Mouse (Mus musculus): Measurements from ENCODE around the gene Ssx2ip.
A peak's percentile ranks its signal among the peaks of the same experiment; 100 is the strongest.

Ssx2ip gene

DNA sequence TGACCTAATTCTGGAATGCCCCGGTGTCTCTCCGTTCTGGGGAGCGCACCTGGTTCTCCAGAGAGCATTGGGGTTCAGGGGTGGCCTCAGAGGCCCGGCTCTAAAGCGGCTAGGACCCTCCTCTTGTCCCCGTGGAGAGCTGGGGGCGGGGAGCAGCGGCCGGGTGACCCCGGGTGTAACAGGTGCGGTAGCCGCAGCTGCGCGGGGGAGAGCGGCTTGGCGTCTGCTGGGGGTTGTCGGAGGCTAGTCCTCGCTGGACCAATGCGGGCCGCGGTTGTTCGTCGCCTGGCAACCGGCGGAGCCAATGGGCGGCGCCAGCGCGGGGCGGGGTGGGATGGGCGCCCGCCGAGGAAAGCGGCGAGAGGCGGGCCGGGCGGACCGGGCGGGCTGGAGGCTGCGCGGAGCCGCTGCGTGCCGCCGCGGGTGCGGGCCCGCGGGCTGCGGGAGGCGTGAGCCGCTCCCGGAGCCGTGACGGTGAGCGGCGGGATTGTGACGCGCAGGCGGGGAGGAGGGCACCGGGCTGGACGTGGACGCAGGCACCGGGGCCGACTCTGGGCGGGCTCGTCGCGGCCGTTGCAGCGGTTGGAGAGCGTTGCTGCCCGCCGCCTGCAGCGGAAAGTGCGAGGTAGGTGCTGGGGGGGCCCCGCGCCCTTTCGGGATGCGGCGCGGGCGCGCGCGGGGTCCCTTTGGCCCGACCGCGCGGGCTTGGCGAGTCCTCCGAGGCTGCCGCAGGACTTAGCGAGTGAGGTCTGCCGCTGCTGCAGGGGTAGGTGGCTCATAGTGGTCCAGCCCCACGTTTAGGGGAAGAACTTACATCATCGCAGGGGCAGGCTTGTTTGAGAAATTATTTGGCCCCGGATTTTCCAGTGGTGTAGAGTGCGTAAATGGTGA is at the start of gene Ssx2ip:
Gene Ssx2ip, plus strand, starts transcription at position 332 of the 891 bp plus-strand sequence.
- DNase-seq (ENCODE audit: extremely low spot score, low read depth, low spot score), result peak; percentile 71

DNA sequence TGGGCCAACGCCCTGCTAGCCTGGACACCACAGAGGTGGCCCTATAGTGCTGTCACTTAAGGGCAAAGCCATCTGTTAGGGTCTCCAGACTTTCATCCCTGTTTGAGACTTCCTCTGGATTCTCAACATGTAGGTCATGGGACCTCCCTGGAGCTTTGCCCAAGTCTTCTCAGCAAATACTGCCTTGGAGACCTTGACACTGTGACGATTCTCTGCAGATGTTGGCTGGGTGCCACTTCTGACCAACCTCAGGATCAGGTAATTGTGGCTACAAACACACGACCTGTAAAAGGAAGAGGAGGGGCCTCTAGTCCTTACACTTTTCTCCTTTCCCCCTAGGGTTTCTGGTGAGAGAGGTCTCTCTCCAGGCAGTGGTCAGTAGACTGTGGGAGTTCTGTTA is 49.3 kb upstream of the Ssx2ip start:
- DNase-seq (ENCODE audit: extremely low spot score, low read depth, low spot score), result no peak

DNA sequence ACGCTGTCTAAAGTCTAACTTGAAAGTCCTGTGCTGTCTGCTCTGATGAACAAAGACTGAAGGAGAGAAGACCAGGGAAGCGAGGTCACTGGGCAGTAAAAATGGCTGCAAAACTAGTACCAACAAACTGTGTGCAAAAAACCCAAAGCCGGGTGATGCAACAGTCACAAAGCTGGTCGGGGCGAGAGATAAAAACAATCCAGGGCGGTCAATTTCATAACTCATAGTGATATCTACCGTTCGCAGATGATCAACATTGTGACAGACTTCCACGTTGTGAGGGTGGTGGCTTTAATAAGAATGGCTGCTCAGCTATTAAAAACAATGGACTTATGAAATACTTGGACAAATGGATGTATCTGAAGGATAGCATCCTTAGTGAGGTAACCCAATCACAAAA is 39.0 kb upstream of the Ssx2ip start:
- no peak for DNase-seq (ENCODE audit: extremely low spot score, low read depth, low spot score)

DNA sequence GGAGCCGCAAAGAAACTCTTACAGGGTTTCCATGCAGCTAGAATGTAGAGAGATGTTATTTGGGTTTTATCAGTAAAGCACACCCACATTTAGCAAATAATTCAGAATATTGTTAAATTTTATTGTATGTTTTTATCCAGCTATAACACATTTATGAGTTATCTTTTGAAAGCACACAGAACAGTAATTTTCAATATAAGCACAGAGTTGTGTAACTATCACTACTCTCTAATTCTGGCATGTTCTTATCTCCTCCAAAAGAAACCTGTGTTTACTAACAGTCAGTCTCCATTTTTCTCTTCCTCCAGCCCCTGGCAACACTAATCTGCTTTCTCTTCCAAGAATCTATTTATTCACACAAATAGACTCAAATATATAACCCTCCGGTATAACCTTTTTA is 37.4 kb upstream of the Ssx2ip start:
- no peak for DNase-seq (ENCODE audit: extremely low spot score, low read depth, low spot score)

DNA sequence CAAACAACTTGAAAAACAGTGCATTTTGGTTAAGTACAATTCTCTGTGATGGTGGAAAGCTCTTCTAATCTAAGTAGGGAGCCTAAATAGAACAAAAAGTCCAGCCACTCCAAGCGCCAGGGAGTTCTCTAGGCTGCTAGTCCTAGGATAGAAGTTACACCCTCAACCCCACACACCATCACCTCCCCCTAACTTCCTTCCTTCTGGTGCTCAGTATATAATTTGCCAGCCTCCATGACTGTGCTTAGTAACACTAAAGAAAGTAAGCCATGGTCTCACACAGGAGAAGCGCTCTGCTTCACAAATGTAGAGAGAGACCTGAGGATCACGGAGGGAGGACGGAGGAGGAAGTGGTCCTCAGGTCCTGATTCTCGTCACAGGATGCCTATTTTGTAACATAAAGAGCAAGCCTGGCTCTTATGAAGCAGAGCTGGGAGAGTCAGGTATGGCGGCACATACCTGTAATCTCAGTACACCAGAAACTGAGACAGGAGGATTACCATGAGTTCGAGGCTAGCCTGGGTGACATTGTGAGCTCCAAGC is 33.8 kb upstream of the Ssx2ip start:
- DNase-seq (ENCODE audit: extremely low spot score, low read depth, low spot score), result no peak

DNA sequence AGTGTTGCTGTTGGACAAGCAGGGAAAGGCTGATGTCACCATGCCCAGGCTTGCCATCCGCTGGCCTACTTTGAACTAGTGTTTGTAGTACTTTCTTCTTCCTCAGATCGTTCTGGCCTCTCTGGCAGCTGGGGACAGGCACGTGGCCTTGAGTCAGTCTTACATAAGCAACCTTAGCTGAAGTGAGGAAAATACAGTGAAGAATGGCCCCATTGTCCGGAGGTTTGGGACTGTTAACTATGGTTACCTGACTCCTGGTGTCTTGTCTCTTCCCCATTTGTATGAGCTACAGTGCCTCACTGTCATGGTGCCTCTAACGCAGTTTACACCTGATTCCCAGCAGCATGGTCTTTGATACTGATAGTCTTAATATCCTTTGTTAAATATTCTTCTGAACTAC is 33.2 kb upstream of the Ssx2ip start:
- DNase-seq (ENCODE audit: extremely low spot score, low read depth, low spot score), result no peak

DNA sequence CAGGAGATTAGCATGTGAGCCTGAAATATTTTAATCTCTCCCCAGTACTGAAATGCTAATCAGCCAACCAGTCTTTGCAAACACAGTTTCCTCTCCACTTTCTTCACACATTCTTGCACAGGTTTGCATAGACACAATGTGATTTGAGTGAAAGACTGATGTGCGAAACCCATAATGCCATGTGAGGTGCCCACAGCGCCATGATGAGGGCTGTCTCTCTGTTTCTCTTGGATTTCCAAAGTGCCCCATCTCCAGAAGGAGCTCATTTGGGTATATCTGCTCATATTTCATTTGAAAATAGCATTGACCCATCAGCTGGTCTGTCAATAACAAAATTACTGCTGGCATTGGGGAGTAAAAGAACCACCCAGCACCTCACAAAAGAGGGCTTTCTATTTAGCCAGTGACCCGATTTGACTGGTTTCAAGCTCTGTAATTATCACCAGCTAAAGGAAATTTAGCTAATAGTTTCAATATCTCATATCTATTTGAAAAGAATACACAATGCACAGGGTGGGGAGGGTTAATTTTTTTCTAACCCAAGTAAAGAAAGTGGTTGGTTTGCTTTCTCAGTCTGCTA is 29.8 kb upstream of the Ssx2ip start:
- no peak for DNase-seq (ENCODE audit: extremely low spot score, low read depth, low spot score)

DNA sequence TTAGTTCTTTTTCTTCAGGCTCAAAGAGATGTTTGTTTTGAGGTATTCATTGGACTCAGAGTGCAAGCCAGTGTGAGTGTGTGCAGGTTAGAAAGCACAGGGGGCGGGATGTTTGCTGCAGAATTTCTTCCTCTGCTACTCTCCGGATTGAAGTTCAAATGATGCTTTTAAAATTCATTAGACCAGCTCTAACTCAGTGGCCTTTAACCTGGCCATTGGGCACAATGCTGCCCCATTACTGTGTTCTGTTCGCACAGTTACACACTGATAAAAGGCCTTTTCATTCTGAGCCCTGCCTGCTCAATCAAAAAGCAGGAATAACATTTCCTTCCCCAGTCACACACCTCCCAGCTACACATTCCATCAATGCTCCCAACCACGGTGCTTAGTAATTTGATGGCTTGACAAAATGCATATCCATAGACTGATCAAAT is 29.2 kb upstream of the Ssx2ip start:
- DNase-seq (ENCODE audit: extremely low spot score, low read depth, low spot score), result no peak

DNA sequence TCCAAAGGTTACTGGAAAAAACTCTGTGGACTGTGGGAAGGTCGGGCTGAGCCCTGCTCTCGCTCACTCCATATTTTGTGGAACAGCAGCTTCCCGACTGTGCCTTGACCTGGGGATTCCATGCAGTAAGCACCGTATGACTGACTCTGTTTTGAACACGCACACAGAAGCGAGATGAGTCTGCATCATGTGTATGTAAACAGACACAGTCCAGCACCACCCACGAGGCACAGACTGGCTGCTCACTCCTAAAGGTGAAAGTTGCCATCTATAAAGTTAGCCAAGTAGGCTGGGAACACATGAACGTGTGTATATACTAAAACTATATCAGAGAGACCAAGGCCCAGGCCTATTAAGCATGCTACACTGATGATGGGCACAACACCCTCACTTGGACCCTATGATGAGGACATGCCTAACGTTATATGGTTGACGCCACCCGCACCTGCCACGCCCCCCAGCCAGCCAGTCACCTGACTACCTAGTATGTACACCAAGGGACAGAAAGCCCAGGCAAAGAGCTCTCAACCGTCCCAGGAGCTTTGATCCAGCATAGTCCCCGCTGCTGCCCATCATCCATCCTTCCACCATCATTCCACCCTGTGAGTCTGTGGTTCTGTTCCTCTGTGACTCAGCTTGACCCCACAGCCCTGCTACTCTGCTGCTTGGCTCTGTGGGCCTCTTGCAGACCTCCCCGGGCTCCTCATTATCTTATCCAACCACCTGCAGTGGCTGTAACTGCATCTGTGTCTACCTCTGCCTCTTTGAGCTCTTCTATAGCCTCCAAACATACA is 27.9 kb upstream of the Ssx2ip start:
- DNase-seq (ENCODE audit: extremely low spot score, low read depth, low spot score), result no peak

DNA sequence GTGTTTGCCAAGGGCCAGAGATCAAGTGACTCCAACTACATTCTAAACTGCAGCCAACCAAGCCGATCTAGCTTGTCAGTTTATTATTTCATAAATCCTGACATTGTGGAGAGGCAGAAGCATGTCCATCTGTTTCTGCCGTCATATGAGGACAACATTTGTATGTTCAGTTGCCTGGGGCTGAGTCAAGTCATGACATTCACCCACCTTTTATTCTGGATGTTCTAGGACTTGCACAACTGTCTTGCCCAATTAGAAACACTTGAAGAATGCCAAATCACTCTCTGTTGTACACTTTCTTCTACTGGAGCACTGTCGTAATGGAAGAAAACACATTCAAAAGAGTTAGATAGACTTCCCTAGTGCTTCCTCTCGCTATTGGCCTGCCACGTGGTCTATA is 27.2 kb upstream of the Ssx2ip start:
- DNase-seq (ENCODE audit: extremely low spot score, low read depth, low spot score), result no peak

DNA sequence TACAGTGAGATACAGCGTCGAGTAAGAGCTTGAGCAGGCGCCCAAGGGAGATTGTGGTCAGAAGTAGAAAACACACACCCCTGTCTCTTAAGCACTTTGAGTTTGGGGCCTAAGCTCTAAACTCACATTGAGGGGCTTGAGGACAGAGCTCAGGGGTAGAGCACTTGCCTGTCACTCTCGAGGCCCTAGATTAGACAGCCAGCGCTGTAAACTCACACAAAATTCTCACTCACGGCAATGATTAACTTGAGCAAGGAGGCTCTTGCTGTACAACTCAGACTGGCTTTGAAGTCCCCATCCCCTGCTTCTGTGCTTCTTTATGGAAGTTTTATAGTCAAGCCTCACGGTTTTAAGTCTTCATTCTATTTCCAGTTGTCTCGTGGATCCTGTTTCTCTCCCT is 25.7 kb upstream of the Ssx2ip start:
- no peak for DNase-seq (ENCODE audit: extremely low spot score, low read depth, low spot score)

DNA sequence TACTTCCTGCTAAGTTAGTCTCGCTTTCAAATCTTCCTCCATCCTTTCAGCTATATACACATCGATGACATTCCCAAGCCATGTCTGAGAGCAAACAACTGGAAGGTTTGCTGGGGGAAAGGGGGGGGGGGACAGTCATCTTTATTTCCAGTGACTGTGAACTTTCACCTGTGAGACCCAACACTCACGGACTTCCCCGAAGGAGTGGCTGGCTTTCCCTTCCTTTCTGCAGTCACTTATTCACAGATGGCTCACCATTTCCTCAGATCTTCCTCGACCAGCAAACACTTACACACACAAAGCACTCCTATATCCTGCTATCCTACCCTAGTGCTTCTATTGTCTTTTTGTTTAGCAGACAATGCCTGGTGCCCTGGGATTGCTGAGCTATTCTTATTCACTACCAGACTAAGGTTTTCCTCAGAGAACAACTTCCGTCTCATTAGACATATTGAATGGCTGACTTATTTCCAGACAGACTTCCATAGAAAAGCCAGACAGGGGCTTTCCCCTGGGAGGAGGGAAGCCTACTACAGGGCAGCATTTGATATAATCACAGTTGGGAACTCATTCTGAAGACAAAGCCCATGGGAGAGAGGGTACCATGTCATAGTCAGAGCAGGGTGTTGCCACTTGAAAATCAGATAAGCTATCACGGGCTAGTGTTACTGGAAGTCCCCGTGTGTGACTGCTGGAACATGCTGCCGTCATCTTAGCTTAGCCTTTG is 24.5 kb upstream of the Ssx2ip start:
- DNase-seq (ENCODE audit: extremely low spot score, low read depth, low spot score), result no peak

DNA sequence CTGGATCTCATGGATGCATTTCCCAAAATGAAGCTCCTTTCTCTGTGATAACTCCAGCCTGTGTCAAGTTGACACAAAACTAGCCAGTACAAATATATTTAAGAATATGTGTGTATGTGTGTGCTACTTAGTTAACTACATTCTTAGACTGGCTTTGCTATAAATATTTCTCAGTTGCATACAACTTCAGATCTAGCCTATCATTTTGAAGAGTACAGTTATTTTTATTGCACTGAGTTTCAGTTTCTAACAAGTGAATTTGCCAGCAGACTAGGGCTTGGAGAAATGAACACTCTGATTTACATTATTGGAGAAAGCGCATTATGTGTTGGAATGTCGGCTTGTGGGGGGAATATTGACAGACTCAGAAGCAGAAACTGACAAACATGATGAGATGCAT is 23.6 kb upstream of the Ssx2ip start:
- DNase-seq (ENCODE audit: extremely low spot score, low read depth, low spot score), result no peak

DNA sequence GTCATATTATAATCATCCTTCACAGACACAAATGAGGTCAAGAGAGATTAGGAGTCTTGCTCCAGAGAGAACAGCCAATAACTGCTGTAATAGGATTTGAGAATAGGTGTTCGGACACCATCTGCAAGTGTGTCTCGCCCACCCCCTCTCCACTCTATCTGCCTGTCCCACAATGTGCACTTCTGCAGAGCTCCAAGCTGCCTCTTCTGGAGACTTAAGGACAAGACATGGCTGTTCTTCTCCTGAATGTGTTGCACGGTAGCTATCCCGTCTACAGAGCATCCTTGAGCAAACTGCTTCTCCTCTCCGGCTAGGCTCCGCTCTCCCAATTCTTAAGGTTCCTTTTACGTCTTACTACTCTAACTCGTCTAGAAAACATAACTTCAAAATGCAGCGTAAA is 23.0 kb upstream of the Ssx2ip start:
- DNase-seq (ENCODE audit: extremely low spot score, low read depth, low spot score), result no peak

DNA sequence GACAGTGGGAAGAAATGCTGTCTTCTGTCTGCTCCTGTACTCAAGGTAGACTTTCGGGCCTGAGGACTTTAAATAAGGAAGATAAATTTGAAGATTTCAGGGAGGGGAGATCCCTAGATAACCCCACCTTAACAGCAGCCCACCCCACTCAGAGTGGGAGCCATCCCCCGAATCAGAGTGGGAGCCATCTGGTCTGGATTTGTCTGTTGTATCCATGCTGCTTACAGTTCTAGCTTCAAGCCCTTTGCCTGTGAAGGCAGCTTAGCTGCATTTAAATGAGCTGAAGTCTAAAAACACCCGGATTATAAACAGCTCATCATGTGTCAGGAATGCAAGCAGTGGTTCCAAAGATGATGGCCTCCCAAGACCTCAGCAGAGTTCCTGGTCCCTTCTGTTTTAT is 17.6 kb upstream of the Ssx2ip start:
- no peak for DNase-seq (ENCODE audit: extremely low spot score, low read depth, low spot score)

DNA sequence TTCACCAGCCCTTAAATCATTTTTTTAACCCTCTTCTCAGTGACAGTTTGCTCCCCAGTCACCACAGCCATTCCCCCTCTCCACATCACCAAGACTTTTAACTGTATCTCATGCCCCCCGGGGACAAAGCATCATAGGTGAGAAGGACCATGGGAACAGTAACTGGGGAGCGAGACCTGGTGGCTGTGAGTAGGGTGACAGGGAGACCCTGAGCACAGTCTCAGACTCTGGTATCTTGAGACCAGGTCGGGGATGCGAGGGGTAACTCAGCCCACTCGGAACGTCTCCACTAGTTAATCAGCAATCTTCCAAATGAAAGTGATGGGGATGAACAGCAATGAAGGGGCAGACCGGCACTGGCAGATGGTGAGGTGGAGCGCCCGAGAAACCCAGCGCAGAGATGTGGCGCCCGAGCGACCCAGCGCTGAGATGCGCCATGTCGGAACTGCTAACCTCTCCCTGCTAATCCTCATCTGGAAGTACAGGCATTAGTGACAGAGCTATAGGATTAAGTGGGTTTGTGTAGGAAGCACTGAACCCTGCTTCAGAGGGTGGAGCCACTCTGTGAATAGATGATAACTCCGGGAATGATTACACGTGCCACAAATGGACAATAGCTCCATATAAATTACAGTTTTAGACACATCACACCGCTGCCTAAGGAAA is 11.7 kb upstream of the Ssx2ip start:
- no peak for DNase-seq (ENCODE audit: extremely low spot score, low read depth, low spot score)

DNA sequence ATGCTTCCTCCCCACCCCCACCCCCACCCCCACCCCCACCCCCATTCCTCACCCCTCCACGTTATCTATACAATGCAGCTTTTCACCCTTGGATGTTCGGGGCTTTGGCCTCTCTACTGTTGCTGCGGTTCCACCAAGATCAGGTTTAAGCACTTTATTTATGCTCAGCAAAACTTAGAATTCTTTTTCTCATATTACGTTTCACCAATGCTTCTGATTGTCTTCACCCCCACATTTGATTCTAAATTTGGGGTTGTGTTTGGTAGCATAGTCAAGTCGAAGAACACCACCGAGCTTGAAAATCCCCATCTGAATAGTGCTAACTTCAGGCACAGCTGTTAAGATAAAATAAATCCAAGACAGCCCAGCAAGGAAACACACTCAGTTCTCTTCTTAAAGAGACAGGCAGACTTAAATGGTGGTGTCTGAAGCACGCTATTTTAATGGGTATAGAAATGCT is 10.8 kb upstream of the Ssx2ip start:
- no peak for DNase-seq (ENCODE audit: extremely low spot score, low read depth, low spot score)

DNA sequence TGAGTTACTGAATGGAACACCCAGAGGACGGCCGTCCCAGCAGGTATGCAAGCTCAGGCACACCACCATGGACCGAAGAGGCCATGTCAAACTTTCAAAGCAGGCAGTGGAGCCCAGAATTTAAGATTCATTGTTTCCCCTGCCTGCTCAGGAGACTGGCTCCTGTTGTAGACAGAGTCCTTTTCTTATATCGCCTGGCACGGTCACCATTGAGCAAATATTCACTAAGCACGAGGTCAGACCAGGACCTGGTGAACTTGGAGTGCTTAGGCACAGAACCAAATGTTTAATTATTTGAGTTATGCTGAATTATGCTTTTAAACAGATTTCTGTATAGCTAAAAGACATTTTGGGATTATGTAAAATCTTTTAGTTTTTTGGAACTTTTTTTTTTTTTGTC is 8.2 kb upstream of the Ssx2ip start:
- DNase-seq (ENCODE audit: extremely low spot score, low read depth, low spot score), result no peak

DNA sequence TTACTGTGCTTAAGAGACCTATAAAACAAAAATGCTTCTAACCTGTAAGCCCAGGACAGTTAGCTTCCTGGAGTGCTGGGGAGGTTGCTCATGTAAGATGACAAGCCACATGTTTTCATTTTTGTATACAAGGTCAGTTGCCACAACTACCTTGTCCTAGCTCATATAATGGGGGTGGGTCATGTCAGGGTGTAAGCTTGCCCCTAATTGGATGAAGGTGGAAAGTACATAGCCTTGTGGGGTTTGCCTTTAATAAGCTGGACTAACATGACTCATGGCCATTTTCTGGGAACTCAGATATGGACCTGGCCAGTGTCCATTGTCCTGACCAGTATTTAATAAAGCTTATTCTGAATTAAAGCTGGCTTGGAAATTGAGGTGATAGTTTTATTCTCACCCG is 7.5 kb upstream of the Ssx2ip start:
- DNase-seq (ENCODE audit: extremely low spot score, low read depth, low spot score), result no peak

DNA sequence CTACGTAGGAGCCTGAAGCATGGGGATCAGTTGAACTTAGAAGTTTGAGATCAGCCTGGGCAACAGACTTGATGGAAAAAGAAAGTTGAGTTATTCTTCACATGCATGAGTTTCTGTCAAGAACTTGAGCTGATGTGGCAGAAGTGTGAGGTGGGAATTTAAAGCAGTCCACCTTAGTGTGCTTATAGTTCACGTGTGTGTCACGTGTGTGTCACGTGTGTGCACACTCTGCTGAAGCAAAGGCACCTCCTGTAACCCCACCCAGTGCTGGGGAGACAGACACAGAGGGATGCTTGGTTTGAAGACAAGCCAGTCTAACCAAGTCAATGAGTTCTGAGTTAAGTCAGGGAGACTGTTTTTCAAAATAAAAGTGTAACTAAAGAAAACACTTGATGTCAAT is 6.6 kb upstream of the Ssx2ip start:
- no peak for DNase-seq (ENCODE audit: extremely low spot score, low read depth, low spot score)

Data from hindlimb bud, embryonic 11.5 days (tissue).